Mouse (Mus musculus) olfactory bulb, adult 2 months (tissue): ENCODE results near the gene Gadd45b.

ENCODE experiments used
- CTCF ChIP-seq: fragments of 200-500 bp; IDR thresholded peaks from 2 replicates; pipeline ENCODE4 v1.5.1; 2012; ENCODE audit warnings: low read depth, mild to moderate bottlenecking, low read length, moderate library complexity; ENCODE audit not compliant: insufficient read depth
- POLR2A ChIP-seq: fragments of 200-500 bp; IDR thresholded peaks from 2 replicates; pipeline ENCODE4 v1.6.1; 2012; ENCODE audit warnings: mild to moderate bottlenecking, low read depth, low read length, moderate library complexity; ENCODE audit not compliant: insufficient read depth

DNA sequence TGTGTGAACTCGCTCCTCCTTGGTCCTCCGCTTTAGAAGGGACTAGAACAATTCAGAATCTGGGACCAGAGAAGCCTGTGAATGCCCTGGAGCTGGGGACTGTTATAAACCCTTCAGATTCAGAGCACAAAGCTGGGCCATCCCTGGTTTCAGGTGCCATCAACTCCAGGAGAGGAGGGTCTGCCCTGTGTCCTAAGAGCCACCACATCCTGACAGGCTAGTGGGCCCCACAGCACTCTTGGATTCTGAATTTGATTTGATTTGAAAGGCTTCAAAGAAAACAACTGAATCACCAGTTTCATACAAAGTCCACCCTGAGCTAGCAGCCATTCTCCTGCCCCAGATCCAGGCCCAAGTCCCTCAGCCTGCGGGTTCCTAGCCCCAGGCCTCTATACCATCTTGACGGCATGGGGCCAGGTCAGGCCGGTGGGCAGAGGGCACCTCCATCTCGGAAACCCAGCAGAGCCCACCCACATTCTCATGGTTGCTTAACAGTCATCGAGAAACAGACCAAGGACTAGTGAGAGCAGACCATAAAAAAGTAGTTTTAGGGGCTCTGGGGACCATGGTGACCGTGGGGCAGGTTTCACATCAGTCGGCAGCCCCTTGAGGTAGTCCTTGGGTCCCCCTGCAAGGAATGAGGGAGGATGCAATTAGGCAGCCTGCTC lies 27.5 kb upstream of the Gadd45b start:
- TF ChIP-seq CTCF: no peak
- TF ChIP-seq POLR2A: no peak
